Mouse (Mus musculus) stomach, postnatal 0 days (tissue): ENCODE data around the gene Cnot2.

ENCODE experiments used
- CTCF ChIP-seq: IDR thresholded peaks from 2 replicates; pipeline ENCODE4 v1.5.1; 2016; ENCODE audit warnings: antibody characterized with exemption, low read depth, mild to moderate bottlenecking, moderate library complexity
- EP300 ChIP-seq: optimal IDR thresholded peaks from 2 replicates; pipeline ENCODE3; 2016; ENCODE audit warnings: antibody characterized with exemption

- TF ChIP-seq CTCF = peak; percentile 51
- TF ChIP-seq EP300 = no peak
Measured at GRCm38 (mm10) chr10:116554434-116554833, 26.9 kb downstream of the Cnot2 start.
